Mouse (Mus musculus) megakaryocyte, embryonic 14.5 days (primary cell): Measurements from ENCODE around the gene Oas1d.

ENCODE experiments used
- FLI1 ChIP-seq: IDR thresholded peaks from 2 replicates; pipeline ENCODE4 v1.6.1; 2012; ENCODE audit warnings: low read length, inconsistent platforms, mixed read lengths
- GATA1 ChIP-seq: IDR thresholded peaks from 3 replicates; pipeline ENCODE4 v1.6.1; 2012; ENCODE audit warnings: mixed read lengths, low read length, inconsistent platforms, borderline replicate concordance

- no peak for TF ChIP-seq GATA1
- no peak for TF ChIP-seq FLI1
Observed at GRCm38 (mm10) chr5:120923969-120924368, 9.6 kb downstream of the Oas1d start.
